Mouse (Mus musculus): Measurements from ENCODE around the gene Lrrc52.

Gene Lrrc52

DNA sequence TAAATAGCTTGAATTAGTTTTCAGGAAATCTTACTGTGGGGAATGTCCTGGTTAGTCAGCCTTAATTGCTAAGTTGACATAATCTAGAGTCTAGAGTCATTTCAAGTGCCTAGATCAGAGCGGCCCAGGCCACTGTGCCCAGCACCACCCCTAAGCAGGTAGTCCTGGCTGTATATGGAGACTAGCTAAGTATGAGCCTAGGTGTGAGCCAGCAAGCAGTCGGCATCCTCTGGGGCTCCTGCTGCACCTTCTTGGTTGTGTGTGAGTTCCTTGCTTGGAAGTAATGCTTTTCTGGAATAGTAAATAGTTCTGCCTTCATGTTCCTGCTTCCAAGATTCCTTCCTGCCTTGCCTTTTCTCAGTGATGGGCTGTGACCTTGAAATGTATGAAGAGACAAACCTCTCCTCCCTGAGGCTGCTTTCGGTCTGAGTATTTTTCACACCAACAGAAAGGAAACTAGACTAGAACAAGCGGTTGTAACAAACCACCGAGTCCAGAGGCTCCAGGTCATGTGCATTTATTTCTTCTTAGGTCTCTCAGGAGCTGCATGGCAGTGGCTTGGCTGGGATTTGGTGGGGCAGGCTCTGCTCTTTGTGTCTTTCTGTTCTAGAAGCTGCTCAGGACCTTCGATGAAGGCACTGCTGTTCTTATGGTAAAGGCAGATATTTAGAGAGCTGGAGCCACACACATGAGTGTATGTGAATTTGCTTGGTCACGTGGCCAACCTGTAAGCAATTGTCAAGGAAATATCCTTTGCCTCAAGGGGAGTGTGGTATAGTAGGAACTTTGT lies 30.2 kb downstream of the Lrrc52 start:
- DNase-seq (ENCODE audit: low read depth, low spot score) = no peak

GRCm38 (mm10) chr1:167434931-167435330 lies 31.6 kb downstream of the Lrrc52 start:
- DNase-seq (ENCODE audit: low read depth, low spot score) = no peak

GRCm38 (mm10) chr1:167430976-167431676 lies 35.5 kb downstream of the Lrrc52 start:
- no peak for DNase-seq (ENCODE audit: low read depth, low spot score)

DNA sequence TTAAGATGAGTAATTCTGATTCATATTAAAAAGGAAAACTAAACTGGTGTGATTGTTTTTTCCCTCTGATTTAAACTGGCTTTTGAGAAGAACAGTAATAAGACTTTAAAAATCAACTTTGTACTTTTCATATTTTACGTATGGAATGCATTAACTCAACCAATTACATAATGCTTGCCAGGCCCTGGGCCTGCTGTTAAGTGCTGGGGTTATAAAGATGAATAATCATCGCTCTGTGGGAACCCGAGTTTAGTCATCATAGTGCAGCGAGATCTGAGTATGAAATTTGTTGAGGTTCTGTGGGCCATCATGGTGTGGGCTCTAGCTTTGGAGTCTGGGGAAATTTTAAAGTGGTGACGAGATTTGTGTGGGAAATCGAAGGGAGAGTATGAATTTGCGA lies 39.9 kb downstream of the Lrrc52 start:
- DNase-seq (ENCODE audit: low read depth, low spot score) = no peak

DNA sequence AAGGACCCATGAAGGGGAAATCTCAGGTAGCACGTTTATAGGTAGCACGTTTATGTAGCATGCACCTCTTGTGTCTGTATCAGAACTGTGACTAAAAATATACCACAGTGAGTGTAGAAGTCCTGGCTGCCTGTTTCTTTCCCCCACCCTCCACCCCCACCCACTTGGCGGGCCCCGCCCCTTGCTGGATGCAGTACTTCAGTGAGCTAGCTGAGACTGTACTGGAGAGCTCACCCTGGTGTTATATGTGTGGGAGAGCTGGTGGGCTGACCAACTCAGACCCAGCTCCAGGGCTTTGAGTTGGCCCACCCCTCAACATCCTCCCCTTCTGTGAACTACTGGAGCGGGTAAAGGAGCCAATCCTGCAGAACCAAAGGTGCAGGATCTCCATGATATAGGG lies 41.0 kb downstream of the Lrrc52 start:
- DNase-seq (ENCODE audit: low read depth, low spot score) = no peak

DNA sequence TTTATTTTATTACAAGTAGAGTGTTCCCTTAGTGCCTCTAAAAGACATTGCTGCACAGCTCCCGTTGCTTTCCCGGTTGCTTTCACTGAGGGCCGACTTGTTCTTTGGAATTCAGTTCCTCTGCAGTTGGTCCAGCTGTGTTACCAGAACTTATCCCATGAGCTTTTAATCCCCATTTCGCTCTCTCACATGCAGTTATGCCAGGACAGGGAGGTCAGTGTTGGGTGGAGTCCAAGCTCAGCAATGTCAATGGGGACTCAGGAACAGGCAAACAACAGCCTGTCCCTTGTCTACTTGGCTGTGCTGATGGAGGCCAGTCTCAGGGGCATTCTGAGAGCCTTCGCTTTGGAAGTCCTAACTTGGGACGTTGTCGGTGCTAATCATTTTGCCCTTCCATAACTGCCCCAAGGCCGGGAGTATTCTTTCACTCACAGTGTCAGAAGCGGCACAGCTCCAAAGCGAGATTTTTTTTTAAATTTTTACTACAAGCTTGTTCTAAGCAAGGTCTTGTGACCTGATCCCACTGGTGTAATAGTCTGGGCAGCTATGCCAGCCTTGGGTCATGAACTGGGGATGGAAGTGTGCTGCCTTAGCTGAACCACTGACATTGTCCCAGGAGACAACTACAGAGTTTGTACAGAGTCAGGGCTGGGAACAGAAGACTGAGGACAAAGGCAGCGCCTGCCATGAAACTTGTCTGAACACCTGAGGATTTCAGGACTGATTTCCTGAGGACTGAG lies 43.9 kb downstream of the Lrrc52 start:
- no peak for DNase-seq (ENCODE audit: low read depth, low spot score)

DNA sequence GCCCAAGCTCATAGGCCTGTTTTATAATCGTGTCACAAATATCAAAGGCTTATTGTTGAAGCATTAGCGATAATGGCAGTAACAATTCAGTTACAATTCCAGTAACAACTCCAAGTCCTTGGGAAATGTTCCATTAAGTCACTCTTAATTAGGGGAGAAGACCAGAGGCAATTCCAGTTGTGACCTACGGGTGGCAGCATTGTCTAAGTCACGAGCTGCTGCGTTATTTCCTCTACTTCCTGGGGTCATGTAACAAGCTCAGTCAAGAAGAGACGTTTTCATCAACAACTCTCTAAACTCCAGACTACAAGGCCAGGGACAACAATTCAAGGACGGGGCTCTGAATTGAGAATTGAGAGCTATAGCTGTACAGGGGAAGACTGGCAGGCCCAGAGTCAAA lies 51.7 kb downstream of the Lrrc52 start:
- peak; percentile 36 for DNase-seq (ENCODE audit: low read depth, low spot score)

GRCm38 (mm10) chr1:167411991-167412715 lies 54.4 kb downstream of the Lrrc52 start:
- DNase-seq (ENCODE audit: low read depth, low spot score) = no peak

DNA sequence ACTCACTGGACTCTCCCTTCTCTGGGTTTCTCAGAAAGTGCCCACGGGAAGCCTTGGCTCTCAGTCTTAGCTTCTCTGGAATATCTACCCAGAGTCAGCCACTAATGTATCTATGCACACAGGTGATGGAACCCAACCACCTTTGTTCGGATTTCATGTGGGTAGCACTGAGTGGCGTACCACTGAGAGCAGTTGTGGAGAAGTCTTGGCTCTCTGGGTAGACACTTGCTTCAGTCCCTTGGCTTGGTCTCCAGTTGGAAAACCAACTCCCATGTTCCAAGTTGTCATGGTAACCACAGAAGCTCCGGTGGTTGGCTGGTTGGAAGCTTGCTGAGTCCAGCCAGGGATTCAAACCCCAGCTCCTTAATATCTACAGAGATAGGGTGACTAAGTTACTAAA lies 57.0 kb downstream of the Lrrc52 start:
- DNase-seq (ENCODE audit: low read depth, low spot score) = no peak

DNA sequence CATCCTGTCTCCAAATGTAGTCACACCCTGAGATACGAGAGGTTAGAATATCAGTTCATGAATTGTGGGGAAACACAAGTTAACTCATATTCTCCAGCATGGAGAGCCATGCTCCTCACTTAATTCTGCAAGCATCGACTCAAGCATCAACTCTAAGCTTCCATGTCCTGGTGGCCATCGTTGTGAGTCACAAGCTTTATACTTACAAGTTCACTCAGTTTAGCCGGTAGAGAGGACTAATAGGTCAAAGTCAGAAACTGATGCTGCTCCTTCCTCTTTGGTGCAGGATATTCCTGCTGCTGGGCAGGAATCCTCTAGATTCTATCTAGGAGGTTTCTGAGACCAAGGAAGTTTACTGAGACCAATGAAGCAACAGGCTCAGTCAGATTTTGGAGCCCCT lies 61.3 kb downstream of the Lrrc52 start:
- DNase-seq (ENCODE audit: low read depth, low spot score) = no peak
